Mouse (Mus musculus) MEL (cell line): ENCODE measurements around the gene C8a.

Source experiments
- CHD2 ChIP-seq: IDR thresholded peaks from 2 replicates; pipeline ENCODE4 v1.6.1; 2011; ENCODE audit warnings: low read length, improper control_type of control experiment
- CTCF ChIP-seq, 3 experiments: IDR thresholded peaks in 2 of 3; conservative IDR thresholded peaks in 1 of 3; 2 replicates each; pipeline ENCODE4 v1.5.1; 2011 to 2012; ENCODE audit warnings: low read length in 3 of 3, low read depth in 2 of 3, mild to moderate bottlenecking in 2 of 3, improper control_type of control experiment in 1 of 3, inconsistent platforms in 1 of 3, mixed read lengths in 1 of 3, moderate library complexity in 1 of 3; ENCODE audit not compliant: control insufficient read depth in 1 of 3, insufficient read depth in 1 of 3, poor library complexity in 1 of 3, severe bottlenecking in 1 of 3
- KAT2A ChIP-seq: conservative IDR thresholded peaks from 2 replicates; pipeline ENCODE4 v1.6.1; 2012; ENCODE audit warnings: low read depth, low read length, improper control_type of control experiment, inconsistent platforms
- POLR2A ChIP-seq, 2 experiments: IDR thresholded peaks; 2 replicates each; pipeline ENCODE4 v1.6.1; 2011 to 2012; ENCODE audit warnings: low read length in 2 of 2, mild to moderate bottlenecking in 2 of 2, control low read depth in 1 of 2, improper control_type of control experiment in 1 of 2, low read depth in 1 of 2, moderate library complexity in 1 of 2; ENCODE audit not compliant: control insufficient read depth in 1 of 2, insufficient read depth in 1 of 2, poor library complexity in 1 of 2

- TF ChIP-seq CTCF (IDR thresholded peaks at IDR 0.05 in 2 of 3, conservative IDR thresholded peaks at IDR 0.05 in 1 of 3; ENCODE audit: control insufficient read depth in 1 of 3, insufficient read depth in 1 of 3, low read depth in 2 of 3, low read length in 3 of 3, poor library complexity in 1 of 3, severe bottlenecking in 1 of 3) (no peak), CHD2 (no peak), POLR2A (IDR thresholded peaks at IDR 0.05; ENCODE audit: control insufficient read depth in 1 of 2, insufficient read depth in 1 of 2, low read depth in 1 of 2, low read length in 2 of 2, poor library complexity in 1 of 2) (no peak), KAT2A (no peak)
Measured at GRCm38 (mm10) chr4:104888499-104889262, 12.5 kb upstream of the C8a start.
